23 mouse cellular contexts compared by ENCODE assay signal in the genomic region with DNA sequence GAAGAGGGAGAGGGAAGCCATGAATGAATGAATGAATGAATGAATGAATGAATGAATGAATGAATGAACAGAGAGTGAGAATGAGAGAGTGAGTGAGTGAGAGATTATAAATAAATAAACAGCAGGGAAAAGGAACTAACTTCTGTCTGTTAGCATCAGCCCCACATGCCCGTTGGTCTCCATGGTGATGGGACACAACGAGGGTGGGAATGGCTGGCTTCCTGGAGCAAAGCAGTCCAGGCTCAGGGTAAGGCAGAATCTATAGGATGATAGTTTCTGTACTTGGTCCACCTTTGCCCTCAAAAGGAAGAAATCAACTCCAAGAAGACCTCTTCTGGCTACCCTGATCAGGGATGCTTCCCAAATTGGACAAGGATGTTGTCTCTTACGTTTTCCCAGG.
DNase-seq lines count a peak whose midpoint lies in the region; ATAC-seq and TF ChIP-seq lines count a peak whose summit lies in the region.
"Had no signal": no experiment of that assay in that cellular context is flagged by ENCODE, and none has a peak within 500 bp of the region (broad histone marks: within the 10 kb centered on the region; RNA-seq: fewer than 3 reads in every experiment).

No protein-coding gene starts in this region.

- TF ChIP-seq CTCF in layer of hippocampus, adult 2 months (conservative IDR thresholded peaks at IDR 0.05) = no peak
- no peak for TF ChIP-seq CTCF in testis, adult 2 months (IDR thresholded peaks at IDR 0.05; ENCODE audit: control insufficient read depth, insufficient read depth, insufficient replicate concordance, low read depth, low read length)

- H3K4me1 ChIP-seq in testis, adult 2 months (ENCODE audit: control insufficient read depth, insufficient read depth, low read length) = no peaks in the 10 kb centered on the region; the same call in none of the 2 replicates
- H3K4me1 ChIP-seq: heart, embryonic 10.5 days had no signal

- peak; percentile 57 for DNase-seq in embryo, embryonic 10 days (ENCODE audit: low spot score)
- DNase-seq in embryo, embryonic 9.5 days (ENCODE audit: extremely low spot score) = no peak
- peak; percentile 13 to 27 for DNase-seq in layer of hippocampus, adult 2 months (ENCODE audit: low spot score in 2 of 2)
- no peak for DNase-seq in layer of hippocampus, adult 9-10 months (ENCODE audit: low spot score)
- DNase-seq in testis, postnatal 10 days (ENCODE audit: low spot score) = no peak
- DNase-seq: adrenal gland, postnatal 10 days; cerebellum, adult 8-10 months; cerebellum, postnatal 36 days; gastrocnemius, postnatal 10 days; heart, postnatal 4 days; kidney, adult 2 months; right cerebral cortex, postnatal 25 days; spleen, adult 18-20 months; thymus, postnatal 25 days had no signal

- no peaks in the 10 kb centered on the region for H3K27me3 ChIP-seq in testis, adult 2 months (ENCODE audit: control insufficient read depth, insufficient read depth, low read length)

- no peak overlapping the region for H3K27ac ChIP-seq in layer of hippocampus, adult 2 months
- no peak overlapping the region; the same call in 1 of the 2 replicates for H3K27ac ChIP-seq in testis, adult 2 months (ENCODE audit: control insufficient read depth, insufficient read depth, low read depth, low read length)
- H3K27ac ChIP-seq: forebrain, embryonic 10.5 days; heart, embryonic 10.5 days; kidney, postnatal 0 days; macrophage had no signal

- TF ChIP-seq POLR2A in testis, adult 2 months (IDR thresholded peaks at IDR 0.05; ENCODE audit: control insufficient read depth, low read depth, low read length) = no peak

- no peak for ATAC-seq in megakaryocyte, adult 5-6 weeks (ENCODE audit: poor library complexity, severe bottlenecking)
- ATAC-seq: activated CD4-positive, CD25-positive, alpha-beta regulatory T cell, adult 4 months; forebrain, embryonic 16.5 days; lung, postnatal 0 days had no signal

- H3K36me3 ChIP-seq in testis, adult 2 months (ENCODE audit: control insufficient read depth, insufficient read depth, low read length) = no peaks in the 10 kb centered on the region
- H3K36me3 ChIP-seq: forebrain, embryonic 10.5 days; heart, embryonic 10.5 days had no signal

- no peak overlapping the region for H3K4me3 ChIP-seq in layer of hippocampus, adult 2 months
- H3K4me3 ChIP-seq in testis, adult 2 months (ENCODE audit: control insufficient read depth, low read depth, low read length) = peak overlapping the region; percentile 64
- H3K4me3 ChIP-seq: forebrain, embryonic 10.5 days; heart, embryonic 10.5 days had no signal

Comparison
In these comparisons a context has a peak if more than half of its experiments do, and no peak if none do; other contexts are left out.
1. DNase-seq: peak in embryo, embryonic 10 days (single experiment) and layer of hippocampus, adult 2 months (2 of 2); none in embryo, embryonic 9.5 days (single experiment), layer of hippocampus, adult 9-10 months (single experiment) and testis, postnatal 10 days (single experiment).